Mouse (Mus musculus): ENCODE measurements around the gene Mtcl1. TPM values are rescaled to one million over a fixed set of nuclear protein-coding genes. Genes with fewer than 3 reads are reported as not detected.
"Not testable (repeated sequence)": the region's sequence is repeated elsewhere in the genome, so short reads cannot be mapped to it uniquely, and the experiment has no call there.

The Mtcl1 gene
- polyA plus RNA-seq, 1 experiment: 5.8 TPM

- no peak for DNase-seq (ENCODE audit: low spot score)
These were observed 1.6 kb downstream of the Mtcl1 start for GRCm38 (mm10) chr17:66447978-66448377.

- DNase-seq (ENCODE audit: low spot score): no peak
These were observed 2.6 kb downstream of the Mtcl1 start for GRCm38 (mm10) chr17:66447007-66447312.

GRCm38 (mm10) chr17:66446196-66447006 is 3.1 kb downstream of the Mtcl1 start:
- no peak for DNase-seq (ENCODE audit: low spot score)

DNA sequence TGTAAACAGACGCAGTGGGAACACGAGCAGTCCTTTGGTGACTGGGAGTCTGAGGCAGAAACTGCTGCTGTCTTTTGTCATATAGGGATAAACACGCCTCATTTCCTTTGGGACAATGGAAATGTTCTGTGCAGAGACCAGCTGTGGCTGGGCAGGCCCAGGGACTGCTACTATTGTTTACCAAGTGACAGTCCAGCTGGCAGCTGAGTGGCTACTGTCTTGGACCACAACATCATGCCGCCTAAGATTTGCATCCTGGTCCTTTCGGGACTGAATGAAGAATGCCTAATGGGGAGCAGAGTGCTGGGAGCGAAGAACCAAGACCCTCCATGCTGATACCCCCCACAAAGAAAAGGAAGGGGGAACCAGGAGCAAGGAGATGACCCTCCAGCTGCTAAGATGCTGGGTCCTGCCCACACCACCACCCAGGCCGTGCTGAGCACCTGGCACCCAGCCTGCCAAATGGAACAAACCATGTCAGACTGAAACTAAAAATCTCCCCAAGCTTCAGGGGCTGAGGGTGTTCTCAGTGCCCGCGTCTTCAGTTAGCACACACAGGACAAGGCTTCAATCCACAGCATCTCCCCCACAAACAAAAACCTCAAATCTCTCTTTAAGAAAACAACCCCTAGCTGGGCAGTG is 5.4 kb downstream of the Mtcl1 start:
- DNase-seq (ENCODE audit: low spot score): no peak

GRCm38 (mm10) chr17:66439888-66440287 is 9.7 kb downstream of the Mtcl1 start:
- no peak for DNase-seq (ENCODE audit: low spot score)

GRCm38 (mm10) chr17:66439051-66439753 is 10.3 kb downstream of the Mtcl1 start:
- no peak for DNase-seq (ENCODE audit: low spot score)

GRCm38 (mm10) chr17:66438137-66438536 is 11.4 kb downstream of the Mtcl1 start:
- DNase-seq (ENCODE audit: low spot score): no peak

GRCm38 (mm10) chr17:66436811-66437210 is 12.7 kb downstream of the Mtcl1 start:
- DNase-seq (ENCODE audit: low spot score): no peak

GRCm38 (mm10) chr17:66435982-66436381 is 13.6 kb downstream of the Mtcl1 start:
- no peak for DNase-seq (ENCODE audit: low spot score)

DNA sequence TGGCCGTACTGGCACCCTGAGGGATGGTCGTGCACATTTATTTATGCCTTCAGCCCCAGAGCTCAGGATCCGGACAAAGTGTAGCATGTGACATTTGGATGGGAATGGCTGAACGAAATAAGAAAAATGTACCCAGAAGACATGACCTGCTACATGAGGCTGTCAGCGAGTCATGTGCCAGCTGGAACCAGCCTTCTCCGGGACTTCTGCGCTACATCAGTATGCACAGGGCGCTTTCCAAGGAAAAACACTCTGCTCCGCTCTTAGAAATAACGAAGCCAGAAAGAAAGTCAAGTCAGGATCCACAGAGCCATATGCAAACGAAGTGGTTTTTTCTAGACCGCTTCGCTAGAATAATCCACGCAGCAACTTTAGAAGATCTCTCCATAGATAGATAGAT is 14.5 kb downstream of the Mtcl1 start:
- no peak for DNase-seq (ENCODE audit: low spot score)

- DNase-seq (ENCODE audit: low spot score): no peak
These were observed 15.0 kb downstream of the Mtcl1 start for GRCm38 (mm10) chr17:66434566-66434965.

DNA sequence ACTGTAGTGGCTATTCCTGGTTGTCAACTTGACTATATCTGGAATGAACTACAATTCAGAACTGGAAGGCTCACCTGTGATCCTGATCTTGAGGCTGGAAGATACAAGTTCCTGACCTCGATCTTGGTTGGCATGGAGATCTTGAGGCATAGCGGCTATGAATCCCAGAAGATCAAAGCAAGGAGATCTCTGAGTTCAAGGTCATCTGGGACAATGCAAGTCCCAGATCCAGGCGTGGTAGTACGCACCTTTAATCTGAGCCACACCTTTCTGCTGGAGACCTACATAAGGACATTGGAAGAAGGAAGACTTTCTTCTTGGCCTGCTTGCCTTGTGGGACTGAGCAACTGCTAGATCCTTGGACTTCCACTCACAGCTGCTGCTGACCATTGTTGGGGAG is 24.9 kb downstream of the Mtcl1 start:
- not testable (repeated sequence) for DNase-seq (ENCODE audit: low spot score)

DNA sequence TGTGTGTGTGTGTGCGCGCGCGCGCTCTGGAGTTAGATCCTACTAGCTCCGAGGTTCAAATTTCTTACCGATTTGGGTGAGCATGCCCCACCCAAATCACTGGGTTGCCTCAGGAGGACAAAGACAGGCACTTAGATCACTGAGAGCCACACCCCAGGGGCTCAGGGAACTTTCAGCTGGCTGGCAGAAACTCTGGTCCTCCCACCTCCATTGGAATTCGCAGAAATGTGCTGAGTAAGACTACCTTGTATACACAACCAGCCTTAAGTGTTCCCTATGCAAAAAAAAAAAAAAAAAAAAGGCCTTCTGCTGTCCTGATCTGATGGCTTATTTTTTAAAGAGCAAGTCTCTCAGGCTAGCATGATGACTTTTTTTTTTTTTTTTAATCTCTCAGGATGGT is 30.1 kb downstream of the Mtcl1 start:
- DNase-seq (ENCODE audit: low spot score): no peak

DNA sequence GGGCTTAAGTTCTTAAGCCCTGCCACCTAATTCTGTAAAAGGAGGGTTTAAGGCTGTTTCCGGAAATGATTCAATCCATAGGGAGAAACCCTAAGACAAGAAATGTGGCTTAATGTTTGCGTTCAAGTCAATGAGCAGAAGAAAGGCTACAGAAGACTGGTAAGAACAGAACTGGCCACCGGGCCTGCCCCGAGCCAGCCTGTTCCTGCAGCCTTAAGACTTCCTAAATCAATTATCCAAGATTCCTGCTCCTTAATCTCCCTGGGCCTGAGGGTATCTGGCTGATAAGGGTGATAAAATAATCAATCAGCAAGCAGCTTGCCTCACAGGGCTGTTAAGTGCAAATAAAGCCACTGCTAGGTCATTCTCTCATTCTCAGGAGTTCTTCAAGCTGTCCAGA is 31.8 kb downstream of the Mtcl1 start:
- DNase-seq (ENCODE audit: low spot score): no peak

- DNase-seq (ENCODE audit: low spot score): no peak
These were observed 32.2 kb downstream of the Mtcl1 start for GRCm38 (mm10) chr17:66417329-66417728.

- no peak for DNase-seq (ENCODE audit: low spot score)
These were observed 32.7 kb downstream of the Mtcl1 start for GRCm38 (mm10) chr17:66416841-66417313.

- DNase-seq (ENCODE audit: low spot score): no peak
These were observed 33.1 kb downstream of the Mtcl1 start for GRCm38 (mm10) chr17:66416436-66416835.

DNA sequence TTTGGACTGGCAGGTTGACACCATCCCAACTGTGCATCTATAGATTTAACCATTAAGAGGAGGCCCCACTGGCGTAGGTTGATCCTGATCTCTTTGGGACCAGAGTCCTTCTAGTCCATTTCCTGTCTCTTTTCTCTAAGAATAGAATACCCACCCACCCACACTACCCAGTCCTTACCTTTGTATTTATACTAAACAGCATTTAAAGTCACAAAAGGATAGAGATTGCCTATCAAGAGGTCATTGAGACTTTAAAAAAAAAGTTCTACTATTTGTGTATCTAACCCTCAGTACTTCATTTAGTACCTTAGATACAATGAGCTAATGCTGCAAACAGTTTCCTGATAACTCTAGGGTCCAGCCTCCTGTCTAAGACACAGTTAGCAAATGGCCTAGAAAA is 35.2 kb downstream of the Mtcl1 start:
- no peak for DNase-seq (ENCODE audit: low spot score)

DNA sequence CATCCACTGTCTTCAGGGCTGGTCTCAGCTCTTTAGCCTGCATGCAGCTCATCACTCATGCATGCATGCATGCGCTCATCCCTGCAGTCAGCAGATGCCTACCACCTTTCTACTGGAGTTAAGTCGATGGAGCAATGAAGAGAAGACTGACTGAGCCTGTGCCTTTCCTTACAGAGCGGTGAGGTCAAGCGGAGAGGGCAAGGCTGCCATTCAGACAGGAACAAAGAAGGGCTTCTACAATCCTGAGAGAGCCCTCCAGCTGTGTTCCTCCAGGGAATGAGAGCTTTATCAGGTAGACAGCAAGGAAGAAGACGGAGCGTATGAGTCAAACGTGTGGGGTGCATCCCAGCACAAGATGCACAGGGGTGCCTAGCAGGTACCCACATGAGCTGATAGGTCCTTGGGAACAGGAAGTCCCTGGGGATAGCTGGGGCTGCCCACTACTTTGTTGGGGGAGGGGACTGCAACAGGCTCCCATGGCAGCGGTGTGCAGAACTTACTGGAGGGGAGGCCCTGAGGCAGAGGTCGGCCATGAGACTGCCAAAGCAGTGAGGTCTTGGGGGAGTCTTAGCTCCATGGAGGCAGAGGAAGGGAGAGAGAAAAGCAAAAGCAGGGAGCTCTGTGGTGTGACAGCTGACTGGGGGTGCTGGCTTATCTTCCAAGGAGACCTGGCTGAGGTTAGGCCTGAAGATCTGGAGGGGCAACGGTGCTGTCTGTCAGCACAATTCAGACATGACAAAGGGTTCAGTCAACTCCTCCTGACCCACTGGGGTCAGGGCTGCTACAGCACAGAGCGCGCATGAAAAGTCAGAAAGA is 37.2 kb downstream of the Mtcl1 start:
- DNase-seq (ENCODE audit: low spot score): no peak

DNA sequence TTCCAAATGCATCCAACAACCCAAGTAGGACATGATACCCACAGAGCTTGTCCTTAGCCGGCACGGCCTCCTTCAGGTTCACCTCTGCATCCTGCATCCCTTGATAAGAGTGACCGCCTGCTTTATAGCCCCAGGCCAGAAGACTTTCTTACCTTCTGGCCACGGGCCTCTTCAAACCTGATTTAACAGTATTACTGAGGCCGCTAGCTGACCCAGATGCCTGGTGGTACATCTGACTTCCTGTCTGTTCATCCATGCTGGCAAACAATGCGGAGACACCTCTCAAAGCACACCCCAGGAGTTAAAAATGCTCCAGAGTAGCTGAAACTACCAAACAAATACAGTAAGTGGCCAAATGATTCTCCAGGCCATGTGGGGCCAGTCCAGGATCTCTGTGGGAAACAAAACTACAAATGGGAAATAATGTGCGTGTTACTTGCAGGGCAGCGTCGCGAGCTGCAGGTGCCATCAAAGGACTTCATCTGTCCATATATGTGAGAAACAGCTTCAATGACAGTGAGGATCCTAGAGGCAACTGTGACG is 38.6 kb downstream of the Mtcl1 start:
- DNase-seq (ENCODE audit: low spot score): no peak

DNA sequence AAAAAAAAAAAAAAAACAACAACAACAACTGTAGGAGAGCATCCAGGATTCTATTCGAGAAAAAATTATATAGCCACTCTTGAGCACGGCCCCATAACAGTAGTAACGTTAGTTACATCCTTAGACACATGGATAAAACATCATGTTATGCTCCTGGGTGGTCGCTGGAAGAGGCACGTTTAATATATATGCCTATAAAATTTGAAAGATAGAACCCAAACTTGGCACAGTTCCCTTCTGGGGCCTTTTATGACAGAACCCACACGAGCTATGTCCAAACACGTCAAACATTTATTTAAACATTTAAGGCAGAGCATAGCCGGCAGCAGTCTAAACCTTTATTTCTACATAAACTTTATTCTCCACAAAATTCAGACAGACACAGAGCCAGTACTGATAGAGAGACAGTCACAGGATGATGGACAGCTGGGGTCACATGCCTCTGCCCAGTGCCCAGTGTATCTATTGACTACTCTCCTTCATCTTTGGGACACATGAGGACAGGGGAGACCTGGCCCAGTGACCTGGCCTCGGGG is 40.4 kb downstream of the Mtcl1 start:
- DNase-seq (ENCODE audit: low spot score): no peak
